Mouse (Mus musculus) spleen, postnatal 14 days (tissue): ENCODE results near the gene Phka1.

Experiments used
- DNase-seq, 2 experiments: peaks; one replicate each; pipeline ENCODE4 v3.0.0; 2021 to 2022; ENCODE audit warnings: low spot score in 2 of 2

The Phka1 gene

DNA sequence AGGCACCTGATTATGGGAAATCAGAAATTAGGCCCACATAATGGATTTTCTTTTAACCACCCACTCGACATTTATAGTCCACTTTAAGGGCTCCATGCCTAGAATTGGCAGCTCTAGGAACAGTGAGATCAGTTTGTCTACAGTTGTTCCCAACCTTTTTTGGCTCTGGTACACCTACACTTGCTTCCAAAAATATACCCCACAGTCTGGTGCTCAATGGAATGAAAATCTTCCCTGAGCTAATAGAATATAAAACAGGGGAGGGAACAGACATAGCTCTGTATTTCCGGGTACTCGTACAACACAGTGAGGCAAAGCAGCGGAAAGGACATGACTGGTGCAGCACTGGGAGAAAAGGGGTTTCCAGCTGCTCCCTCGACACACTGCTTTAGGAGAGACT, 168.5 kb downstream of the Phka1 start:
- no peak for DNase-seq
